Mouse (Mus musculus): ENCODE measurements around the gene Bzw1. TPM values are rescaled to one million over a fixed set of nuclear protein-coding genes. Genes with fewer than 3 reads are reported as not detected.

Gene Bzw1
- polyA plus RNA-seq, 1 experiment from 2014 or later = 481 TPM

GRCm38 (mm10) chr1:58424551-58424950, 31.9 kb downstream of the Bzw1 start:
- H3K4me1 ChIP-seq = peaks cover 17% of the 10 kb centered on the region
- H3K4me2 ChIP-seq (replicated peaks) = 0 out of 2 replicates have a peak overlapping the region, but pooled peaks have one; percentile 66
- H3K27ac ChIP-seq (replicated peaks) = no peak overlapping the region
- ATAC-seq (ENCODE audit: low FRiP score, low read depth) = no peak
- peaks cover 19% of the 10 kb centered on the region for H3K36me3 ChIP-seq
- 83% methylated on average over 3 of the region's 3 CpGs for WGBS
- H3K9ac ChIP-seq (replicated peaks) = no peak overlapping the region
- H3K4me3 ChIP-seq = no peak overlapping the region
- H3K9me3 ChIP-seq = no peaks in the 10 kb centered on the region
- H3K27me3 ChIP-seq = no peaks in the 10 kb centered on the region

- Histone ChIP-seq H3K4me3 (peak overlapping the region; percentile 56), H3K4me2 (replicated peaks) (peak overlapping the region; percentile 62), H3K9ac (replicated peaks) (peak overlapping the region; percentile 80), H3K9me3 (no peaks in the 10 kb centered on the region), H3K27me3 (no peaks in the 10 kb centered on the region), H3K36me3 (peaks cover 36% of the 10 kb centered on the region), H3K4me1 (peaks cover 22% of the 10 kb centered on the region), H3K27ac (replicated peaks) (peak overlapping the region; percentile 86)
- no peak for ATAC-seq (ENCODE audit: low FRiP score, low read depth)
- 13% methylated on average over 10 of the region's 10 CpGs for WGBS
Measured at GRCm38 (mm10) chr1:58444691-58445090, 52.0 kb downstream of the Bzw1 start.

DNA sequence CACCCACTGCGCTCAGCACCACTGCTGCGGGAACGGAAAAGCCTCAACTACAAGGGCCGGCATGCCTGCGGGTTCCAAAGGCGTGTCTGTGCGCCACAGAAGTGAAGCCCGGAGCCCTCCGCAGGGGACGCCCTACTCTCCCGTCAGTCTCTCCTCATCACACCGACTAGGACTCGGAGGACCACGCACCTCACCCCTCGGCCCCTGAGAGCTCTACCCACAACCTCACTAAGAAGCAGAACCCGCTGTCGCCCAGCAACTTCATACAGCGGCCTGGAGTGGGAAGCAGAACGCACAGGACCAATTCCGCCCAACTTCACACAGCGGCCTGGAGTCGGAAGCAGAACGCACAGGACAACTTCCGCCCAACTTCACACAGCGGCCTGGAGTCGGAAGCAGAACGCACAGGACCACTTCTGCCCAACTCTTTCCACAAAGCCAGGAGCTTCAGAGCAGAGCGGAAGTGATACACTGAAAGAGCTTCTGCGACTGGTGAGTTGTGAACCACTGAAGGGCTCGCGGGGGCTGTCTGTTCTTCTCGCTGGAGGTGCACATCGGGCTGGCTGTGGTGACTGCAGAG, 52.5 kb downstream of the Bzw1 start, which contains the start of the genes Nif3l1 and Ppil3:
Gene Nif3l1 (plus strand): TSS at position 9 of the 580 bp plus-strand sequence.
Gene Ppil3 (minus strand): TSS at position 344 of the 580 bp plus-strand sequence.
- Histone ChIP-seq H3K4me2 (replicated peaks) (peak within 1 kb of the TSS; percentile 62), H3K9ac (replicated peaks) (peak within 1 kb of the TSS; percentile 80), H3K4me1 (peaks cover 22% of the 10 kb centered on the region), H3K9me3 (no peaks in the 10 kb centered on the region), H3K36me3 (peaks cover 30% of the 10 kb centered on the region), H3K4me3 (peak within 1 kb of the TSS; percentile 56), H3K27me3 (no peaks in the 10 kb centered on the region), H3K27ac (replicated peaks) (peak within 1 kb of the TSS; percentile 86)
- WGBS = under 1% methylated on average over 33 of the region's 33 CpGs
- peak; percentile 94 for ATAC-seq (ENCODE audit: low FRiP score, low read depth)

- peak overlapping the region; percentile 80 for H3K9ac ChIP-seq (replicated peaks)
- peak overlapping the region; percentile 86 for H3K27ac ChIP-seq (replicated peaks)
- H3K27me3 ChIP-seq = no peaks in the 10 kb centered on the region
- H3K4me3 ChIP-seq = peak overlapping the region; percentile 56
- H3K4me1 ChIP-seq = peaks cover 22% of the 10 kb centered on the region
- WGBS = 13% methylated on average over 11 of the region's 11 CpGs
- H3K4me2 ChIP-seq (replicated peaks) = peak overlapping the region; percentile 62
- 0 out of 2 replicates have a peak, but pooled peaks have one; percentile 7 for ATAC-seq (ENCODE audit: low FRiP score, low read depth)
- H3K36me3 ChIP-seq = peaks cover 27% of the 10 kb centered on the region
- H3K9me3 ChIP-seq = no peaks in the 10 kb centered on the region
Measured at GRCm38 (mm10) chr1:58445861-58446260, 53.2 kb downstream of the Bzw1 start.

- peaks cover 32% of the 10 kb centered on the region for H3K36me3 ChIP-seq
- ATAC-seq (ENCODE audit: low FRiP score, low read depth) = no peak
- no peak overlapping the region for H3K9ac ChIP-seq (replicated peaks)
- H3K27me3 ChIP-seq = no peaks in the 10 kb centered on the region
- H3K4me3 ChIP-seq = no peak overlapping the region
- H3K27ac ChIP-seq (replicated peaks) = no peak overlapping the region
- no peaks in the 10 kb centered on the region for H3K9me3 ChIP-seq
- WGBS = 93% methylated on average over 7 of the region's 7 CpGs
- H3K4me1 ChIP-seq = peaks cover 22% of the 10 kb centered on the region
- H3K4me2 ChIP-seq (replicated peaks) = no peak overlapping the region
Measured at GRCm38 (mm10) chr1:58447766-58448165, 55.1 kb downstream of the Bzw1 start.

DNA sequence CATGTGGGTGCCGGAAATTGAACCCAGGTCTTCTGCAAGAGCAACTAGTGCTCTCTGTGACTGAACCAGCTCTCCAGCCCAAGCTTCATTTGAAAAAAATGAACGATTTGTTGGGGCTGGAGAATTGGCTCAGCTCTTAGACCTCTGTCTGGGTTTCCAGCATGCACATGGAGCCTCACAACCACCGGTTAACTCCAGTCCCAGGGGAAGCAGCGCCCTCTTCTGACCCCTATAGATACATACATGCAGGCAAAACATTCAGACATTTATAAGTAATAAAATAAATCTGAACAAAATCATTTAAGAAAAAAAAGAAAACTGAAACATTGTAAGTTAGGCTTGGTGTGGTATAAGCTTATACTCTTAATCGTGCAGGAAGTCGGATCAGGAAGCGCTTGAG, 55.7 kb downstream of the Bzw1 start:
- Histone ChIP-seq H3K27ac (replicated peaks) (no peak overlapping the region), H3K36me3 (peaks cover 38% of the 10 kb centered on the region), H3K4me2 (replicated peaks) (no peak overlapping the region), H3K9ac (replicated peaks) (no peak overlapping the region), H3K4me1 (peaks cover 22% of the 10 kb centered on the region), H3K9me3 (no peaks in the 10 kb centered on the region), H3K4me3 (no peak overlapping the region), H3K27me3 (no peaks in the 10 kb centered on the region)
- WGBS = 88% methylated on average over 7 of the region's 7 CpGs
- no peak for ATAC-seq (ENCODE audit: low FRiP score, low read depth)

- WGBS = 97% methylated on average over 6 of the region's 6 CpGs
- H3K4me1 ChIP-seq = no peaks in the 10 kb centered on the region
- H3K27me3 ChIP-seq = no peaks in the 10 kb centered on the region
- H3K9me3 ChIP-seq = no peaks in the 10 kb centered on the region
- no peak overlapping the region for H3K4me2 ChIP-seq (replicated peaks)
- peaks cover 83% of the 10 kb centered on the region for H3K36me3 ChIP-seq
- H3K4me3 ChIP-seq = no peak overlapping the region
- no peak for ATAC-seq (ENCODE audit: low FRiP score, low read depth)
- H3K27ac ChIP-seq (replicated peaks) = no peak overlapping the region
- no peak overlapping the region for H3K9ac ChIP-seq (replicated peaks)
Measured at GRCm38 (mm10) chr1:58454316-58454715, 61.6 kb downstream of the Bzw1 start.

Other genes with a start within 250 kb of the Bzw1 start
- not detected in 2 replicates for gene Aox4, start 182.5 kb upstream of the Bzw1 start, polyA plus RNA-seq (2016; fragmentation: Nextera tagmentation; extraction: Ambion mirVana)
- not detected in 2 replicates for gene Aox2, start 114.6 kb upstream of the Bzw1 start, polyA plus RNA-seq (2016; fragmentation: Nextera tagmentation; extraction: Ambion mirVana)
- gene Clk1, start 31.2 kb downstream of the Bzw1 start, polyA plus RNA-seq (2016; fragmentation: Nextera tagmentation; extraction: Ambion mirVana) = 175 and 180 TPM in 2 replicates
- 59.5 and 61.8 TPM in 2 replicates for gene Nif3l1, start 52.3 kb downstream of the Bzw1 start, polyA plus RNA-seq (2016; fragmentation: Nextera tagmentation; extraction: Ambion mirVana)
- gene Ppil3, start 52.6 kb downstream of the Bzw1 start, polyA plus RNA-seq (2016; fragmentation: Nextera tagmentation; extraction: Ambion mirVana) = 51.9 and 52.8 TPM in 2 replicates
- gene Orc2, start 112.2 kb downstream of the Bzw1 start, polyA plus RNA-seq (2016; fragmentation: Nextera tagmentation; extraction: Ambion mirVana) = 33.3 and 35.4 TPM in 2 replicates
- gene Fam126b, start 193.4 kb downstream of the Bzw1 start, polyA plus RNA-seq (2016; fragmentation: Nextera tagmentation; extraction: Ambion mirVana) = 9.9 and 10.5 TPM in 2 replicates
- 146 and 161 TPM in 2 replicates for gene Ndufb3, start 193.5 kb downstream of the Bzw1 start, polyA plus RNA-seq (2016; fragmentation: Nextera tagmentation; extraction: Ambion mirVana)